Mouse (Mus musculus) thymus, postnatal 0 days (tissue): ENCODE results near the gene Mgea5. TPM values are rescaled to one million over a fixed set of nuclear protein-coding genes. Genes with fewer than 3 reads are reported as not detected.

Source experiments
- DNase-seq: peaks from one replicate; pipeline ENCODE4 v3.0.0-alpha.2; 2015; ENCODE audit warnings: low spot score
- polyA plus RNA-seq: library from polyadenylated mRNA; unstranded; fragments of >200 nt; fragmentation: Nextera tagmentation; extraction: Ambion mirVana; gene quantifications from 2 replicates; pipeline ENCODE4 v1.2.1, GENCODE M21; 2015

The Mgea5 gene
- polyA plus RNA-seq, 1 experiment from 2014 or later, result 90.5 TPM

DNA sequence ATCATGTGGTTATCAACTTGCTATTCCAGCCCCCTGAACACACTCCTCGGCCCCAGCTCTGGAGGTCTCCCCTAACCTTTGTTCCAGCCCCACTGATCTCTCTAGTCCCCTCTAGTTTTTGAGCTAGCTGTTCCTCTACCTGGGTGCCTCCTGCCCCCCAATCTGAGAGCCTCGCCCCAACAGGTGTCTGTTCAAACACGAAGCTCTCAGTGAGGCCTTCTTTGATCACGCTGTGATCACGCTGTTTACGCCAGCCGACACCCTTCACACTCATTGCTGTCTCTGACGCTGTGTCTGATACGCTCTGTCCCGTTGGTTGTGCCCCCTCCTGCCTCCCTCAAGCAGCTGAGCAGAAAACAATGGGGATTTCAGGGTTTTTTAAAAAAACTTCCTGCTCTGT lies 50.1 kb downstream of the Mgea5 start:
- peak; percentile 76 for DNase-seq

DNA sequence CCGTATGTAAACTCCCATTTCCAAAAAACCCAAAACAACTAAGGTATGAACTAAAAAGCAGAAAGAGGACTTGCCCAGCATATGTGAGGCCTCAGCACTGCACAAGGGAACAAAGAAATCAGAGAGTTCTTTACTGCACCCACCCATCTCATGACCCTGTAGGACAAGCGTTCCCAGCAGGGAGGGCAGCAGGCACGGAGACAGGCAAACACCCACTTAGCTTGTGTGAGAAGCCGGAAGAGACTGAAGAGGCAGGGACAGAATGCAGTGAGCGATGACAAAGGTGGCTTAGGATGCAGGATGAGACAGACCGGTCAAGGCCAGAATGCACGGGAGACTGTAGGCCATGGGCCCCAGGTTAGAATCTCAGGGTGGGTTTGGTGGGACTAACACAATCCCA lies 52.0 kb downstream of the Mgea5 start:
- DNase-seq, result no peak

- DNase-seq, result no peak
These were observed 53.6 kb downstream of the Mgea5 start for GRCm38 (mm10) chr19:45730042-45730441.

DNA sequence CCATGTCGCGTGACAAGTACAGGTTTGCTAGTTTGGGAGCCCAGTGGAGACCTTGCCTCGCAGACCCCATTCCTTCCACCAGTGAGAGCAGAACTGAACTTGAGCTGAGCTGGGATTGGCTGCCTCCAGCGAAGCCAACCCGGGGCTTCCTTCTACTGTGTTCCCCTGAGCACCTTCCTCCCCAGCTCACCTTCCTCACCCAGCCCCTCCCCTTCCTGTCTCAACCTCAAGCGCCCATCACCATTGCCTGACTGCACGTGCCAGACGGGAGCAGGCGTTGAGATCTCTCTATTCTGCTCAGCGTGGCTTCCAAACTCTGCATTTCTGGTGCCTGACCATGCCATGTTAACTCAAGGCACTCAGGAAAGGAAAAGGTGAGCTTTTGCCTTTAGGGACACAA lies 56.4 kb downstream of the Mgea5 start:
- DNase-seq, result peak; percentile 73

DNA sequence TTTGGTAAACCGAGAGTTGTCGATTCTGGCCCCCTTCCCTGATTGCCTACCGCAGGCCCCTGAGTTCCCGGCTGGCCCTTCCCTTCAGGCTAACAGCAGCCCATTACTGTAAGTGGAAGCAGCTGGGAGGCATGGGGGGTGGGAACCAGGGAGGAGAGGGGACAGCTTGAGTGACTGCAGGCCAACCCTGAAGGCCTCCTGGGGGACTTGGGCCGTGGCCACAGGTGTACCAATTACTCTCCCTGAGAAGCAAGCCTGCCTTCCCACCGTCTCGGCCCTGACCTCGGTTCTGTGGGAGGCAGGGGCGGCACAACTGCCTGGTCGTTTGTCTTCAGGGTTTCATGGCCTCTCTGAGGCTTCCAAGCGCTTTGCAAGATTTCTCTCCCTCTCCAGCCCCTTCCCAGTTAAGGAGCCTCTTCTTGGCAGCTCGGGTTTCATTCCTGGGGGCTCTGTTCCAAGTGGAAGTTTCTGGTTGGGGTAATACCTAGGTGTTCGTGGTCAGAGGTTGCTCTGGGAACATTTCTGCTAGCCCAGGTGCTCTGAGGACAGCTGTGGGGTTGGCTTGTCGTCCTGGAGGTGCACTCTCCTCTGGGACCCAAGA lies 57.9 kb downstream of the Mgea5 start:
- no peak for DNase-seq

GRCm38 (mm10) chr19:45722188-45722587 lies 61.4 kb downstream of the Mgea5 start:
- no peak for DNase-seq

DNA sequence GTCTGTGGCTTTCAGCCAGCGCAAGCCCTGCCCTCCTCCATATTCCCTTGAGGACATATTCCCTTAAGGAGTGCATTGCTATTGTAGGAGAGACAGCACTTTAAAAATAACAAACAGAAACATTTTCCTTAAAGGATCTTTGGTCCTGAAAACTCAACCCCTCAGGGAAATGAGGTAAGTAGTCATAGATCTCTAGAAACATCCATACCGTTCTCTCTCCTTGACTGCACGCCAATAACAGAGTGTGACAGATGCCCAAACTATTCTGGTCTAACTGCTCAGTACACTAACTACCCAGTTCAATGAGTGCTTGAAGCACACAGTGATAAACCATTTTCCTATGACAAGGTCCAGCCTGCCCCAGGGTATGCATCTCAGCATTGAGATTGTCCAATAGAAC lies 65.4 kb downstream of the Mgea5 start:
- no peak for DNase-seq

GRCm38 (mm10) chr19:45717493-45718220 lies 66.0 kb downstream of the Mgea5 start:
- no peak for DNase-seq

- DNase-seq, result no peak
These were observed 74.9 kb downstream of the Mgea5 start for GRCm38 (mm10) chr19:45708704-45709103.

Other genes with a start within 250 kb of the Mgea5 start
- 5.1 and 5.7 TPM in 2 replicates for gene Poll, start 223.3 kb downstream of the Mgea5 start, polyA plus RNA-seq
- gene Gm17018, start 223.2 kb downstream of the Mgea5 start, polyA plus RNA-seq, result 49.5 and 54.3 TPM in 2 replicates
- 23.0 and 24.5 TPM in 2 replicates for gene Fbxw4, start 123.5 kb downstream of the Mgea5 start, polyA plus RNA-seq
- gene Fgf8, start 40.9 kb downstream of the Mgea5 start, polyA plus RNA-seq, result 0.17 and 0.19 TPM in 2 replicates
- gene Npm3, start 34.2 kb downstream of the Mgea5 start, polyA plus RNA-seq, result 27.4 and 34.1 TPM in 2 replicates
- 1.3 TPM in 2 replicates for gene Kcnip2, start 32.2 kb upstream of the Mgea5 start, polyA plus RNA-seq
- gene Armh3, start 214.7 kb upstream of the Mgea5 start, polyA plus RNA-seq, result 10.4 and 10.7 TPM in 2 replicates
- 7.5 and 8.0 TPM in 2 replicates for gene Hps6, start 219.7 kb upstream of the Mgea5 start, polyA plus RNA-seq